Mouse (Mus musculus) neural tube, embryonic 10.5 days (tissue): Measurements from ENCODE around the gene Mageb4.
"Not testable (repeated sequence)": the region's sequence is repeated elsewhere in the genome, so short reads cannot be mapped to it uniquely, and the experiment has no call there.

ENCODE experiments used
- DNase-seq: peaks from one replicate; pipeline ENCODE4 v3.0.0-alpha.2; 2017; ENCODE audit warnings: low spot score; ENCODE audit errors: extremely low spot score

The Mageb4 gene

GRCm38 (mm10) chrX:86304993-86305392 is at the start of gene Mageb4:
Gene Mageb4, minus strand, starts transcription at chrX:86305093.
- not testable (repeated sequence) for DNase-seq

- not testable (repeated sequence) for DNase-seq
Measured at GRCm38 (mm10) chrX:86284597-86284996, 20.3 kb downstream of the Mageb4 start.

- DNase-seq: not testable (repeated sequence)
Measured at GRCm38 (mm10) chrX:86245950-86246349, 58.9 kb downstream of the Mageb4 start.

- no peak for DNase-seq
Measured at GRCm38 (mm10) chrX:86237246-86237645, 67.6 kb downstream of the Mageb4 start.
